Mouse (Mus musculus) spleen, adult 2 months (tissue): Measurements from ENCODE around the gene Ttc38. TPM values are rescaled to one million over a fixed set of nuclear protein-coding genes. Genes with fewer than 3 reads are reported as not detected.
A peak's percentile ranks its signal among the peaks of the same experiment; 100 is the strongest.

ENCODE experiments used
- DNase-seq, 2 experiments: peaks; one replicate each; pipeline versions ENCODE4 v3.0.0 to v3.0.0-alpha.2; 2012 to 2021; ENCODE audit warnings: low spot score in 2 of 2, low read depth in 1 of 2
- H3K27ac ChIP-seq: fragments of 200-500 bp; 2 replicates; pipeline ENCODE4 v1.5.1; 2012; ENCODE audit warnings: low read length, inconsistent platforms; ENCODE audit not compliant: insufficient read depth
- H3K27me3 ChIP-seq: fragments of 200-500 bp; 2 replicates; pipeline ENCODE4 v1.6.1; 2012; ENCODE audit warnings: mild to moderate bottlenecking, moderate library complexity, low read length, inconsistent platforms; ENCODE audit not compliant: control insufficient read depth, insufficient read depth
- H3K36me3 ChIP-seq: fragments of 200-500 bp; 2 replicates; pipeline ENCODE4 v1.6.1; 2012; ENCODE audit warnings: mild to moderate bottlenecking, low read length, inconsistent platforms; ENCODE audit not compliant: control insufficient read depth, insufficient read depth
- H3K4me1 ChIP-seq: fragments of 200-500 bp; 2 replicates; pipeline ENCODE4 v1.6.1; 2011; ENCODE audit warnings: inconsistent platforms; ENCODE audit not compliant: control insufficient read depth, insufficient read depth, insufficient read length
- H3K4me3 ChIP-seq: fragments of 200-500 bp; 2 replicates; pipeline ENCODE4 v1.5.1; 2011; ENCODE audit warnings: mild to moderate bottlenecking, inconsistent platforms; ENCODE audit not compliant: insufficient read depth, insufficient read length; ENCODE audit errors: extremely low read depth
- CTCF ChIP-seq: fragments of 200-500 bp; IDR thresholded peaks from 2 replicates; pipeline ENCODE4 v1.5.1; 2011; ENCODE audit warnings: mild to moderate bottlenecking, inconsistent platforms; ENCODE audit not compliant: insufficient read depth, insufficient read length, insufficient replicate concordance; ENCODE audit errors: extremely low read depth
- POLR2A ChIP-seq: fragments of 200-500 bp; IDR thresholded peaks from 2 replicates; pipeline ENCODE4 v1.6.1; 2011; ENCODE audit warnings: low read depth, low read length, inconsistent platforms
- whole genome bisulfite sequencing: fragments of 180-500 bp; shearing (Covaris S2); methylation state at CpG from one replicate; pipeline ENCODE4 v1.1.7; 2018; 5-methylcytosine and 5-hydroxymethylcytosine counted together
- polyA plus RNA-seq: library from polyadenylated mRNA; depleted of rRNA; stranded (reverse); fragments of >200 nt; gene quantifications from 2 replicates; pipeline ENCODE4 v1.2.3, GENCODE M21; 2012; rRNA removed

The Ttc38 gene
- polyA plus RNA-seq, result 4.9 and 5.3 TPM in 2 replicates

DNA sequence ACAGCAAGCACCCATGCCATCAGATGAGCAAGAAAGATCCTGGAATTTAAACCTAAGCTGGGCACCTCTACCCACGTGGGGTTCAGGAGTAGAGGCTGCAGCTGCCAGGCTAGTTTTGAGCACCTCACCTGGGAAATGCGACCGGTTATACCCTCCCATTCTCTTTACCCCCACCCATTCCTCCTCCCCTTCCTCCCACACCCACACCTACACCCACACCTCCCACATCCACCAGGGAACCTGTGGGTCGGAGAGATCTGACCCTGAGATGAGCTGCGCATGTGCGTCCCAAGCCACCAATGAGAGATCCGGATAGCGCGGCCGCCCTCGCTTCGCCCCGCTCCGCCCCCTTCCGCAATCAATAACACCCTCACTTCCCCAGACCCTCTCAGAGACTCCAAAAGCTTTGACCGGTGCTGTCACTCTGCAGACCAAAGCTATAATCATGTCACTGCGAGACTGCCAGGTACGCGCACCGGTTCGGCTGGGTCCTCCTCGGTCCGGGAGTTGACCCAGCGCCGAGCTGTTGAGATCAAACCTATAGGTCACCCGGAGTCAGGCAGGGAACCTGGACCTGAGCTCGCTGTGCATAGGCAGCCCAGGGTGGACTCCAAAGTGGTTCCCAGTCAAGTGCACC lies at the start of gene Ttc38:
Gene Ttc38 (plus strand): TSS at position 353 of the 637 bp plus-strand sequence.
- Histone ChIP-seq H3K27ac (peak within 1 kb of the TSS; percentile 71), H3K4me1 (peaks cover 10% of the 10 kb centered on the region; the same call in 1 of the 2 replicates), H3K27me3 (no peaks in the 10 kb centered on the region), H3K4me3 (peak within 1 kb of the TSS; percentile 84), H3K36me3 (no peaks in the 10 kb centered on the region; the same call in 1 of the 2 replicates)
- WGBS, result under 1% methylated on average over 27 of the region's 27 CpGs
- peak; percentile 84 for TF ChIP-seq POLR2A
- no peak for TF ChIP-seq CTCF
- DNase-seq, result peak; percentile 40 to 88

DNA sequence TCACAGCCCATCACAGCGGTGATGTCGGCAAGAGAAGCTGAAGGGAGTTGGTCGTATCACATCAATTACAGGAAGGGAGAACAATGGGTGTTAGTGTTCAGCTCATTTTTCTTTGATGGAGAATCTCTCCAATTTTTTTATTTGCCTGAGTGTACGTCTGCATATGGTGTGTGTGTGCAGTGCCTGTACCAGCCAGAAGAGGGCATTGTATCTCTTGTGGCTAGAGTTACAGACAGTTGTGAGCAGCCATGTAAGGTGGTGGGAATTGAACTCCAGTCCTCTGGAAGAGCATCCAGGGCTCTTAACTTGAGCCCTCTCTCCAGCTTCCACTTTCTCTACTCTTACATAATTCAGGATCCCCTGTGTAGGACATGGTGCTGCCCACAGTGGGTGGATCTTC lies 49.0 kb upstream of the Ttc38 start:
- DNase-seq, result no peak
- 89% methylated on average over 4 of the region's 4 CpGs for WGBS
- Histone ChIP-seq H3K27ac (no peak overlapping the region), H3K27me3 (0 out of 2 replicates have a peak, but pooled peaks cover 1% of the 10 kb centered on the region), H3K36me3 (no peaks in the 10 kb centered on the region), H3K4me3 (no peak overlapping the region), H3K4me1 (no peaks in the 10 kb centered on the region)
- TF ChIP-seq POLR2A (no peak), CTCF (no peak)

DNA sequence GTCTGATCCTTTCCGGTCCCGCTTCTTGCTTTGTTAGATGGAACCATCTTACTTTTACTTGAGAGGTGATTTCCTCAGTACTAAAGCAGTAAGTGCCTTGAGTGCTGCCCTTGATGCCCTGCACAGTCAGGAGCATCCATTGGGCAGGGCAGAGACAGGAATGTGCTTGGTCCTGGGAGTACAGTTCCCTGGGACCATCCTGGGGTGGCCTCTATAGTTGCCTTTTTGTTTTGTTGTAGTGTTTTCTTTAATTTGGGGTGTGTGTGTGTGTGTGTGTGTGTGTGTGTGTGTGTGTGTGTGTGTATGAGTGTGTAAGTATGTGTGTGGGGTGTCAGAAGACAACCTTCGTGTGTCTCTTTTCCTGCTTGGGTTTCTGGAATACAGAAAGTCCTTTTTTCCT lies 47.8 kb upstream of the Ttc38 start:
- H3K27me3 ChIP-seq, result 0 out of 2 replicates have a peak, but pooled peaks cover 1% of the 10 kb centered on the region
- H3K36me3 ChIP-seq, result no peaks in the 10 kb centered on the region
- H3K4me3 ChIP-seq, result no peak overlapping the region
- 91% methylated on average over 3 of the region's 3 CpGs for whole genome bisulfite sequencing
- DNase-seq, result no peak
- H3K27ac ChIP-seq, result no peak overlapping the region
- TF ChIP-seq POLR2A (no peak), CTCF (no peak)
- H3K4me1 ChIP-seq, result no peaks in the 10 kb centered on the region

DNA sequence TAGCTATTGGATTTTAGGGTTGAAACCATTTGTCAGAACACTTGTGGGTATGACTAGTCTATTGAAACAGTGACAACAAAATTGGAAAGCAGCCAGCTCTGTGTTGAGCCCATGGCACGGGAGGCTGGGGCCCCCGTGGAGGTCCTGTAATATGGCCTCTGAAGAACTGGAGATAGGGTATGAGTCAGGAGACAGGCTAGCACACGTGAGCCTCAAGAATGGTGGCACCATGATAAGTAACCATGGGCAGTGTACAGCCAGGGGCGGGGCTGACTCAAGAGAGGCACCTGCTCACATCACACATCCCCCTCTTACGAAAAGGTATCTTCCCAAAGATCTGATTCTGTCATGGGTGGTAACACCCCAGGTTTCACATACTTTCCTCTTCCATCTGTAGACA lies 45.4 kb upstream of the Ttc38 start:
- no peaks in the 10 kb centered on the region for H3K4me1 ChIP-seq
- DNase-seq, result no peak
- TF ChIP-seq POLR2A, result no peak
- no peak for TF ChIP-seq CTCF
- H3K27ac ChIP-seq, result no peak overlapping the region
- WGBS, result 56% methylated on average over 5 of the region's 5 CpGs
- no peaks in the 10 kb centered on the region for H3K36me3 ChIP-seq
- H3K27me3 ChIP-seq, result 0 out of 2 replicates have a peak, but pooled peaks cover 1% of the 10 kb centered on the region
- H3K4me3 ChIP-seq, result no peak overlapping the region

DNA sequence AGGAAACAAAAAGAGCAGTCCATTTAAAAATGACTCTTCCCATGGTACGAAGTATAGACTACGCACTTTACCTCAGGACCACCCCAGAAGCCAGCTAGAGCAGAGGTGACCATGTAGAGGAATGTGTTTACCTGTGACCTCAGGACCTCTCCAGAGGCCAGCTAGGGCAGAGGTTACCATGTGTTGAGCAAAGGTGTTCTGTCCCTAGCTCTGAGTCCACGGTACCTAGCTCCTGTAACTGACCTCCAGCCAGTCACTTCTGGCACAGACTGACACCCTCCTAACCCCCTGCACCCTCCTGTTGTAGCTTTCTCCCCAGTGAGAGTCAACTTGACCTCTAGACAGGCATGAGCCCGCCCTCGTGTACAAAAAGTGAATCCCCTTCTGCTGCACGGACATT lies 44.6 kb upstream of the Ttc38 start:
- DNase-seq, result no peak
- 0 out of 2 replicates have a peak, but pooled peaks cover 1% of the 10 kb centered on the region for H3K27me3 ChIP-seq
- no peak overlapping the region for H3K27ac ChIP-seq
- WGBS, result 90% methylated on average over 6 of the region's 6 CpGs
- no peak for TF ChIP-seq POLR2A
- TF ChIP-seq CTCF, result no peak
- no peaks in the 10 kb centered on the region for H3K36me3 ChIP-seq
- H3K4me3 ChIP-seq, result no peak overlapping the region
- H3K4me1 ChIP-seq, result no peaks in the 10 kb centered on the region

DNA sequence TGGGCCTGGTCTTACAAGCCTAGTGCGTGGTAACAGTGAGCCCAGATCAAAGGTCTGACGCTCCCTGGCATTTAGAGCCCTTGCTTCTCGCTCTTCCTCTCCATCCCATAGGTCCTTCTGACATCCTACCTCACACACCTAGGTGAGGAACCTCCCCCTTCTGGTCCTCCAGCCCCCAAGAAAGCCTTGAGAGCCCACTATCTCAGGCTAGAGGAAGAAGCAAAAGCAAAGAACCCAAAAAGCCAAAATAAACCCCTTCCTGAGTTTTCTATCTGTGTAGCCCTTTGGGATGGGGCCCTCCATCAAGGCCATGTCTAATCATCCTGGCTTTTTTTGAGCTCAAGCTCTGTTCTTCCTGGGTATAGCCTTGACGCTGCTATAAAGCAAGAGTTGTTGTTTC lies 44.1 kb upstream of the Ttc38 start:
- Histone ChIP-seq H3K36me3 (no peaks in the 10 kb centered on the region), H3K4me1 (no peaks in the 10 kb centered on the region), H3K27ac (no peak overlapping the region), H3K27me3 (0 out of 2 replicates have a peak, but pooled peaks cover 1% of the 10 kb centered on the region), H3K4me3 (no peak overlapping the region)
- TF ChIP-seq CTCF, result no peak
- no peak for TF ChIP-seq POLR2A
- no peak for DNase-seq
- WGBS, result 95% methylated on average over 4 of the region's 4 CpGs

DNA sequence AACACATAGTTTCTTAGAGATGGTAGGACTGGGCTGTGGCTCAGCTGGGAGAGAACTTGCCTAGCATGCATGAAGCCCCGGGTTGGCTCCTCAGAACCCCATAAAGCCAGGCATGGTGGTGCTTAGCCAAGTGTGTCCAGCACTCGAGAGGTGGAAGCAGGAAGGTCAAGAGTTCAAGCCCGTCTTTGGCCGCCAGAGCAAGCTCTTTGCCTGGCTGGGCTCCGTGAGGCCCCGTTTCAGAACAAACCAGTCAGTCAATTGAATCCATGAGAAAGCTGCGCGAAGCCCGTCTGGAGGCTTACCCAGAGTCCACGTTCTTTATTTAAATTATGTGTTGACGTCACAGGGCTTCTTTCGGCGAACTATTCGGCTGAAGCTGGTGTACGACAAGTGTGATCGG lies 43.5 kb upstream of the Ttc38 start:
- H3K36me3 ChIP-seq, result no peaks in the 10 kb centered on the region
- WGBS, result 75% methylated on average over 16 of the region's 16 CpGs
- no peaks in the 10 kb centered on the region for H3K27me3 ChIP-seq
- TF ChIP-seq POLR2A (no peak), CTCF (no peak)
- no peaks in the 10 kb centered on the region for H3K4me1 ChIP-seq
- no peak overlapping the region for H3K4me3 ChIP-seq
- DNase-seq, result no peak
- H3K27ac ChIP-seq, result no peak overlapping the region

DNA sequence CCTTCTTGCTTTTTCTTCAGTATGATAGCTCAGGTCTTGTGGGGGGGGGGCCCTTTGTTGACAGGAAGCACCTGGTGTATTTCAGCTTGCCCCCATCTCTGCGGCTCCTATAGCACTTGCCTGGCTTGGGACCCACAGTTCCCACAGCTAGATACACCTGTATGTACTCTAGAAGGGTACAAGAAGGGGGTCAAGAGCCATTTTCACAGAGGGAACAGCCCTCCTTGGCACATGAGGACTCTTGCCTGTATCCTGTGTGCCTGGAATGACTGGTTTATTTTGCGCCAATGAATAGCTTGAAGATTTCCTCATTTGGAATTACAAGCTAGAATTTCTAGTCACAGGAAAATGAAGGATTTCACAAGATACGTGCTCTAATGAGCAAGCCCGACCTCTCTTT lies 40.7 kb upstream of the Ttc38 start:
- TF ChIP-seq CTCF (no peak), POLR2A (no peak)
- Histone ChIP-seq H3K27me3 (no peaks in the 10 kb centered on the region), H3K4me3 (no peak overlapping the region), H3K36me3 (no peaks in the 10 kb centered on the region), H3K4me1 (no peaks in the 10 kb centered on the region), H3K27ac (no peak overlapping the region)
- DNase-seq, result no peak
- WGBS, result 78% methylated on average over 4 of the region's 4 CpGs
